Mouse (Mus musculus): ENCODE results near the gene 1700029J07Rik.

Gene 1700029J07Rik

DNA sequence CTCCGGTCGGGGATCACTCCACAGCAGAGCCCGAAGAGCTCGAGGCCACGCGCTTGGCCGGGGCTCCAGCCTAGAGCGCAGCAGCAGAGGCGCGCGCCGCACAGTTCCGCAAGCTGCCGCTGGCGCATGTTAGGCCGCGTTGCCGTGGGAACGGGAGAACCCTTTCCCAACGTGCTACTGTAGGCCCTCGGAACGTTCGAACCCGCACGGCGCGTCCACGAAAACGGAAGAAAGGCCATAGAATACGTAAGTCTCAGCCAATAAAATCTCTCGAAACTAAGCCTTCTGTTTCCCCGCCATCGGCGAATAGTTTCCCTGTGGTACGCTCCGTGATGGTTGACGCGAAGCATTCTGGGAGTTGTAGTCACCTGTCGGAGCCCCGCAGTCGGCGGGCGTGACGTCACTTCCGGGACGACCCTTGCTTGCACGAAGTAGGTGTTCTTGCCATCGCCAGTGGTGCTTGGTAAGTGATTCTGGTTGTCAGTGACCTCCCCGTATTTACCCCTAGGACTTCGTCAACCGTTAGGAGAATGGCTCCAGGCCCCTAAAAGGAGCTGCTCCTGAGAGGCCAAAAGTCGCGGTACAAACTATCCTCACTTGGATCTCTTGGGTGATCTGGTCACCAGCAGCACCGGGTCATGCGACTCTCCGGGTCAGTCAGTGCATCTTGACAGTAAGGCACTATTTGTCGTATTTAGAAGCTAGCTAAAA, at the start of gene 1700029J07Rik, which contains the start of gene Ufsp2:
Gene 1700029J07Rik, minus strand, starts transcription at position 127 of the 711 bp plus-strand sequence.
Gene Ufsp2, plus strand, starts transcription at position 403 of the 711 bp plus-strand sequence.
- in situ Hi-C loops (cut with MboI, MseI): loop anchor here (5.0 to 25.0 kb wide), 4 partner anchors 170 to 1562 kb away; partner anchors contain the start of genes Acsl1, Rwdd4a and Trappc11

DNA sequence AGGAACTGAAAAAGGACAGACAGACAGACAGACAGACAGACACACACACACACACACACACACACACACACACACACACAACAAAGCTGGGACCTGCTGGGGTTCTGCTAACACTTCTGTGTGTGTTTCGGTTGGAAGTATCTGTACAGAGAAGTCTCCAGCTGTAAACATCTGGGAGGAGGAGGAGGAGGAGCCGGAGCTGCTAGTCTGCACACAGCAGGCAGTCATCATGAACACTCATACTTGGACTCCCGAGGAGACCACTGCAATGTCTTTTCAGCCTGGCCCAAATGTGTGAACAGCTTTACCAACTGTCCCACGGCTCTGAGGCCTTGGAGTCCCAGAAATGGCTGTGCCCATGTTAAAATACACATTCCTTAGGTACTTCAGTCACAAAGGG, 49.3 kb upstream of the 1700029J07Rik start:
- in situ Hi-C loops (cut with MboI, MseI): no loop called here

DNA sequence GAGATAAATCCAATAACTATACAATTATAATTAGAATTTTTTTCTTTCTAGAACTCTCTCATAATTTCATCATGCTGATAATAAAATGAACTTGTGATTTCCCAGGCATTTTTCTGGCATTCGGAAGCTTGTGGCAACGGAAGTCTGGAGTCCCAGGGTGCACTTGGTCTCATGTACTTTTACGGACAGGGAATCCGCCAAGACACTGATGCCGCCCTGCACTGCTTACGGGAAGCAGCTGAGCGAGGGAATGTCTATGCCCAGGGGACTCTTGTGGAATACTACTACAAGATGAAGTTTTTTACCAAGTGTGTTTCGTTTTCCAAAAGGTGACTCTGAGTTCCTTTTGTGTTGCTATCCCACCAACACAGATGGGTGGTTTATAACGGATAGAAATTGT, 47.7 kb upstream of the 1700029J07Rik start:
- in situ Hi-C loops (cut with MboI, MseI): no loop called here

DNA sequence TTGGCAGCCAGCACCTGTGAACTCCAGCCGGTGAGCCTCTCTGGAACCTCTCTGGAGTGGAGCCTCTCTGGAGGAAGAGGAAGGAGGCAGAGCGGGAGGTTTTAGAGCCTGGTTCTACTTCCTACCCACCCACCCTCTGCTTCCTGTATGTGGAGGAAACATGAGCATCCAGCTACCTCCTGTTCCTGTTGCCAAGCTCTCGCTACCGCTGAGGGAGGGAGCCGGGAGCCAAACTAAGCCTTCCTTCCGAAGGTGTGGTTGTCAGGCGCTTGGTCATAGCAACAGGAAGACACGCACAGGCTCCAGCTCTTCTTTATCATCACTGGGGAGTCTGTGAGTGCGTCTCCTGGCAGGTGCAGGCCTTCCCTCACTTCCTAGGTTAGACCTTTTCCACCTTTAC, 47.2 kb upstream of the 1700029J07Rik start:
- in situ Hi-C loops (cut with MboI, MseI): no loop called here

DNA sequence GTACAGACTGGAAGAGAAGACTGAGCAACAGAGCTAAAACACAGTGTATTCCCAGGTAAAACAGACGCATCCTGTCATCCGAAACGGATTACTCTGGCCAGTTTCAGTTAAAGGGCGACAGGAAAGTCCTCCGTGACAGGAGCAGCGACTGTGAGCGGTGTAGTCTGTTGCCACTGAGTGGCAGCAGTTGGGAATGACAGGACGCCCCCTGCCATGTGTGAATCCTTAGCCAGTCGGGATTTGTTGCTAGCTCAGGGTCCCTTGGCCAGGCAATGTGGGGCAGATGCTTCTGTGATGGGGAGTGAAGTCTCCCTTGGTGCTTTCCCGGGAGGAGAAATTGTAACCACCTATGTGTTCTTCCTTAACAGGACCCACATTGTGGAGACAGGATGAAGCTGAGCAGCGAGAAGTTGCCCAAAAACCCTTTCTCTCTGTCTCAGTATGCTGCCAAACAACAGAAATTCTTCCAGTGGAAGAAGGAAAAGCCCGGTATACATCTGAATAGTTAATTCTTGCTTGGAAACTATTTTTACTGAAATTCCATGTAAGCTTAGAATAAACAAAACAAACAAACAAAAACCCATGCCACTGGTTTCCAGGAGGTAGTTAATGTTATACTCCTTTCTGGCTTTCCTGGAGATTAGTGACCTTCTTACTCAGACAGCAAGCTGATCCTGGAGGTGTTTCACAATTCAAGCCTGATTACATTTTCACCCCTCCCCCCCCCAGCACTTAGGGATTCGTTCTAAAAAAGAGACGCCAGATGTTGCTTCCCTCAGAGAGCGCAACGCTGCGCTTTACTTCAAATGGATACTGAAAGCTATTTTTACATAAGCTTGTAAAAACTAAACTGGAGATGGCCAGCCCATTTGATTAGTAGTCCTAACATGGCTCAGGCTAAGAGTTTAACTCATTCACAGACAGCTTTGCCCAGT, 36.0 kb upstream of the 1700029J07Rik start:
- in situ Hi-C loops (cut with MboI, MseI): no loop called here

DNA sequence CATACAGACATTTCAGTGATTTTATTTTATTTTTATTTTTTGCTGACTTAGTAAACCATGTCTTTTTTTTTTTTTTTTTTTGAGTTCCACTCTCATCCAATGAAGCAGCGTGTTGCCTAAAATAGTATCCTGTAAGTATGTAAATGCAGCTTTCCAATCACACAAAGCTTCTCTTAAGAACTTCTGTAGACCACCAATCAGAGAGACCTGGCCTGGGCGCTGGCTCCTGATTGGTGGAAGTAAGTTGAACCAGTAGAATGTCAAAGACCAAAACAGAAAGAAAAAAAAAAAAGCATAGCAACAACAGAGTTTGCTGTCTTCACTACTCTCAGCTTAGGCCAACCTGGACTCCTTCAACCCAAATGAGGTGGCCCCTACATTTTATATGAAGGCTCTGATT, 35.3 kb upstream of the 1700029J07Rik start:
- in situ Hi-C loops (cut with MboI, MseI): no loop called here

DNA sequence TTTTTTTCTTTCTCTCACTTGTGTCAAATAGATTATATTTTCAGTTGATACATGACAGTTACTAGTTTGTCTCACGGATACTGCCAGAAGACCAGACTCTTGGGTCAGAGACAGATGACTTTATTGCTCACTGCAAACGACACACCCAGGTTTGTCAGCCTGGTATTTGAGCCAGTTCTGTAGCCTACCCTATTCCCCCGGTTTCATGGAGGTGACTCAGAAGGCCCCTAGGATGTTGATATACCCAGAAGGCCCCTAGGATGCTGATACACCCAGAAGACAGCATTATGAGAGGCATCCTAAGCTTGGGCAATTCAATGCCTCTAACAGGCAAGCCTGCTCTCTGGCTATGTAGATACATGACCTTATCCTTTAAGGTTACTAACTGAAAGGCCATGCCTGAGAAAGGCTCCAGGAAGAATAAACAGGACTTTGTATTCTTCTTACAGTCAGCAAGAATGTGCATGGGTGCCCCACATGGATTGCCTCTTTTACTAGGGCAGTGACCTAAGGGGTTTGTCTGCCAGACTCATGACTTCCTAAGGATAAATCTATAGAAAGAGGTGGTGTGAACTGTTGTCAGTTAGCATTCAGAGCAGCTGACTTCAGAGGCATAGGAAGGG, 32.1 kb upstream of the 1700029J07Rik start:
- in situ Hi-C loops (cut with MboI, MseI): no loop called here

DNA sequence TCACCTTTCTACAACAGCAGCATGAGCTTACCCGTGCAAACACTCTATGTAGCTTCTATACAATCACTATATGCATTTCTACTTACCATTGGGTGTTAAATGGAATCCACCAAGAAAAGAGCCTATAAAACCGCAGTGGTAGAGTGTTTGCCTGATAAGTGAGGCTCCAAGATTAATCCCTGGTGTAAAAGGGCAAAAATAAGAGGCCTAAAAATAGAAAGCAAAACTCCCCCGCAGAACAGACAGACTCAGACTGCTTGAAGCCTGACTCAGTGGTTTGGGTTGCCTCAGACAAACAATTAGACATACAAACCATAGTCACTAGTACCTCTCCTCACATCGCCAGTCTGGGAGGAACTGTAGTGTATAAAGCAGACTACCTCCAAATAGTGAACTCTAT, 30.5 kb upstream of the 1700029J07Rik start, which contains the start of gene Ankrd37:
Gene Ankrd37, minus strand, starts transcription at position 112 of the 400 bp plus-strand sequence.
- in situ Hi-C loops (cut with MboI, MseI): no loop called here

DNA sequence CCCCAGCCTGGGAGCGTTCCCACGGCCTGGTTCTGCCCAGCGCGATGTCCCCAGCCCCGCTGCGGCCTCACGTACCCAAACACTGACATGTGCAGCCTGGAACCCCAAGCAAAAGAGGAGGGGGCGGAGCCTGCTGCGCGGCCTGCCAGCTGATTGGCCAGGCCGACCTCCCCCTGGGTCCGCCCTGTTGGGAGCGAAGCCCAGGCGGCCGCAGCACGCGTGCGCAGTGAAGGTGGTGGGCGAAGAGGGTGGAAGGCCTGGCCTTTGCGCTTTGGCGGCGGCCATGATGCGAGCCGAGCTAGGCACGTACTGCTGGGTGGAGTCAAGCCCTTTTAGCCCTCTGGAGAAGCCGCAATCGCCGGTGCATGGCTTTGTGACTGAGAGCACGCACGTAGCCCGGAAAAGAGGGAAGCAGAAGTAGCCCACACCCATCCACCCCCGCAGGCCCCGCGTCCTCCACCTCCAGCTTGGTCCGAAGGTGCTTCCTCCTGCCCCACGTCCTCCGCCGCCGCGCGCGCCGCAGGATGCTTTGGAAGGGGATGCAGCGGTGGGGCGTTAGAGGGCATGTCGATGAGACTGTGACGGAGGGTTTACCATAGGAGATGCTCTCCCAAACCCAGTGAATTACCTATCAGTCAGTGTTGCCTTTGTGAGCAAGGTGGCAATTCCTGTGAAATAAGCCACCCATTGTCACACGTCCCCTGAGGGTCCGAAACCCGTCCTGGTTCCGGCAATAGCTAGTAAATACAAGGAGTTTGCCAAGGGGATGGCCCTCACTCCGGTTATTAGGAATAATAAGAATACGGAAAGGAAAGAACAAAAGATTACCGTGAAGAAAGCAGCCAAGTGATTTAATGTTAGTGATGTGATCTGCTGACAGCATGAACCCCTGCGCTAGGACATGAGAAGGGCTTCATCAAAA, 25.0 kb upstream of the 1700029J07Rik start:
- in situ Hi-C loops (cut with MboI, MseI): loop anchor here (10.0 to 25.0 kb wide), 2 partner anchors 1537 to 1705 kb away; partner anchors contain the start of genes Rwdd4a and Trappc11

DNA sequence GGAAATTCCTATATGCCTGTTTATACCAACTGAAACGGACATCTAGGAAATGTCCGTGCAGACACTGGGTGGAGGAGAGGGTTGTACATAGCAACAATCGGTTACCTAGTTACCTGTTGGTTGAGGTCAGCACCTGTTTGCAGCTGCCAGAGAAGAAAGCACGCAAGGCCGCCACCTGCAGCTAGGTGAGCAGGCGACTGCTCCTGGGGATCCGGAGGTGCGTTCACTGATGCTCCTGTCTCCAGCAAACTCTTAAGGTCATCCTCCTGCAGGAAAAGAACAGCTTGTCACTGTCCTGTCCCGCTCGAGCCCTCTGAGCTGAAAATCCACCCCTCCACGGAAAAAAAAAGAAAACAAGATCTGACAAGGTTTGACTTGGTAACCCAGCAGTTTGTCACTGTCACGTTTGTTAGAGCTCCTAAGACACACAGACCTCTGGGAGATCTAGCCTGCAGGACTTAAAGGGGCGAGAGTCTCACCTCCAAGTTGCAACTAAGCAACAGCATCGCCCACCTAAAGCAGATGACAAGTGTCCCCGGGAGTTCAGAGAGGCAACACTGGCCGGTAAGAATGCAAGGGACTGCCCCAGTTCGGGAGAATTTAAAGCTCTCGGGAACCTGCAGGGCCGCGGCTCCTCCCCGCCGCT, 24.2 kb upstream of the 1700029J07Rik start, which contains the start of gene Lrp2bp:
Gene Lrp2bp, plus strand, starts transcription at position 166 of the 646 bp plus-strand sequence.
- in situ Hi-C loops (cut with MboI, MseI): loop anchor here (10.0 to 25.0 kb wide), 2 partner anchors 1538 to 1706 kb away; partner anchors contain the start of genes Rwdd4a and Trappc11

DNA sequence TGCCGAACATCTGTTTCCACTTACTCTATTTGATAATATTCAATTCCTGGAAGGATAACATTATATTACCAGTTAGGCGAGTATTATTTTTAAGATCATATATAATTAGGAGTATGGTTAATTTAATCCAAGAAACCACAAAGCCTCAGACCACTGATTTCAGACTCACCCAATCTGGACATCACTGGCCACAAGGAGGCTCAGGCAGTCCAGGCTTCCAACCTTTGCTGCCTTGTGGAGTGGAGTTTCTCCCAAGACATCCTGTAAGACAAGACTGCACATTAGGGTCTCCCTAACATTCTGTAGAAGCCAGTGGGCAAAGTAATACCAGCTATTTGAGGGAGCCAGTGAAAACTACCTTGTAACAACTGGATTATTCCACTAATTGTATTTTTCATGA, 23.2 kb upstream of the 1700029J07Rik start:
- in situ Hi-C loops (cut with MboI, MseI): loop anchor here (10.0 to 25.0 kb wide), 2 partner anchors 1539 to 1707 kb away; partner anchors contain the start of genes Rwdd4a and Trappc11

DNA sequence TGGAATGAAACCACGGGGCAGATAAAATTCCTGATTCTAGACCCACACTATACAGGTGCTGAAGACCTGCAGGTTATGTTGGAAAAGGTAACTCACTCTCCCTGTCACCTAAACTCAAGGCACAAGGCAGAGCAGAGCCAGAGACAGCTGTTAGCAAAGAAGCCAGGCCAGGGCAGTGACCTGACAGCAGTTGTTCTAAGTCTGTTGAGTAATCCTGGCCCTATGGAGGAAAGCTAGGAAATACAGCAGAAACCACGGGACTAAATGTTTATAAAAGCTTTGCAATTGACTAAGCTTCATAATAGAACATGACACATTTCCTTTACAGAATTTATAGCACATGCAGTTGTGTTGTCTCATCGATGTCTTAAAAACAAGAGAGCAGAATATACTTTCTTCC, 20.5 kb upstream of the 1700029J07Rik start:
- in situ Hi-C loops (cut with MboI, MseI): loop anchor here (10.0 to 25.0 kb wide), 2 partner anchors 1542 to 1709 kb away; partner anchors contain the start of genes Rwdd4a and Trappc11

DNA sequence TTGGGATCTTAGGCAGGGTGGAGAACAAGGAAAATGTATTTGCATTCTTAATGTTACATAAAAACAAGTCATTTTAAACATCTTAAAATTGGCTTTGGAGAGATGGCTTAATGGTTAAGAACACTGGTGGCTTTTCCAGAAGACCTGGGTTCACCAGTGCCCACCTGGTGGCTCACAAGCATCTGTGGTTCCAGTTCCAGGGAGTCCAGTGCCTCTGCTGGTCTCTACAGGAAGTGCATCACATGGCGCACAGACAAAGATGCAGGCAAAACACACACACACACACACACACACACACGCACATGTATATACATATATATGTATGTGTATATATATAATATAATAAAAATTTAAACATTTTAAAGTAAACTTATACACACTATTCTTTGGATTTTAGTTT, 19.1 kb upstream of the 1700029J07Rik start:
- in situ Hi-C loops (cut with MboI, MseI): loop anchor here (10.0 to 25.0 kb wide), 2 partner anchors 1543 to 1711 kb away; partner anchors contain the start of genes Rwdd4a and Trappc11

DNA sequence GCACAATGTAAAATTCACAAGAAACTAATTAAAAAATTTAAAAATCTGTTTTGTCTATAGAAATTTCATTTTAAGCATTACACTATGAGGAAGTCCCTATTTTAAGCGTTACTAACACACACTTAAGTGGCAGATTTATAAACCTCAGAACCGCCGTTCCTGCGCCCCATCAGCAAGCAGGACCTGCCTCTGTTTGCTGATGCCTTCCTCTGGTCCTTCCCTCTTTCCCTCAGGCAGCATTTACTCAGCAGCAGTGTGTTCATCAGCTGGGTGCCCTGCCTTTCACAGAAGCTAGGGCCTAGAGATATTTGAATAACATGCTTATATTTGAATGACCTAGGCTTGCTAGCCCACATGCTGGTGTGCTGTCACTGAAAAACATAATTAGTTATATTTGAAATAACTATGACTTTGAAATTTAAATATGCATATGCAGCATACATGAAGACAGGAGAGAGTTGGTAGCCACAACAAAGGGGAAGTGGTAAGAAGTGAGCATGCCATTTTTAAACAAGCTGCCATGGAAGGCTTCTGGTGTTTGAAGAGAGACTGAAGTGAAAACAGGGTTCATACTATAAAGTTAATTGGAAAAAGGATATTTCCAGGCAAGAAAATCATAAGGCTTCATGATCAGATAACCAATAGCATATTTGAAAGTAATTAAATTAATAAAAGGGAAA, 15.7 kb upstream of the 1700029J07Rik start:
- in situ Hi-C loops (cut with MboI, MseI): loop anchor here (10.0 to 25.0 kb wide), 2 partner anchors 1547 to 1714 kb away; partner anchors contain the start of genes Rwdd4a and Trappc11

DNA sequence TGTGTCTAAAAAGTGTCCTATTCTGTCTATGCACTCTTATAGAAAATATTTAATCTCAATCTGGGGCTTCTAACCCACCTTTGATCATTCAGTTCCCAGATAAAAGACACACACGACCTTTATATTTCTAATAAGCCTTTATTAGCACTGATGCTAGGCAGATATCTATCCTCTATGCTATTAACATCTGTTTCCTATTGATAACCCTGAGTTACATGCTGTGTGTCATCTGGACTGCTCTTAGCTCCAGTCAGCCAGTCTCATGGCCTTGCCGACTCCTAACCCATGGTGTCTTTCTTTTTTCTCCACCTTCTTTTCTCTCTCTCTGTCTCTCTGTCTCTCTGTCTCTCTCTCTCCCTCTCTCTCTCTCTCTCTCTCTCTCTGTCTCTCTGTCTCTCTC, 13.1 kb upstream of the 1700029J07Rik start:
- in situ Hi-C loops (cut with MboI, MseI): loop anchor here (25.0 kb wide), 1 partner anchor 1549 kb away; the partner anchor contains the start of genes Rwdd4a and Trappc11

DNA sequence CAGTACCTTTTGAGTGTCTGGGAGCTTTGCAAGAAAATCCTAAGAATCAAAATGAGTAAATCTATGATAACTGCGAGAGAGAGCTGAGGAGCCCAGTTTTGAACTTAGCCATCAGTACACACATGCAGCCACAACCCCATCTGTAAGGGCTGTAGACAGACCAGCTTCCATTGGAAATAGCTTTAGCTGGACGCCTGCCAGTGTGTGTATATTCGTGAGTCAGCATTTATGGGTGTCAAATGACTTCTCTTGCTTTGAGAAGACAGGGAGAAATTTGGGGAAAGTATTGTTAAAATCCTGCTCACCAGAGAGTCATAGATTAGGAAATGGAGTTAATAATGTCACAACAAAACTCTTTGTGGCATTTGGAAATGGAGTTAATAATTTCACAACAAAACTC, 11.6 kb upstream of the 1700029J07Rik start:
- in situ Hi-C loops (cut with MboI, MseI): loop anchor here (25.0 kb wide), 1 partner anchor 1551 kb away; the partner anchor contains the start of genes Rwdd4a and Trappc11

DNA sequence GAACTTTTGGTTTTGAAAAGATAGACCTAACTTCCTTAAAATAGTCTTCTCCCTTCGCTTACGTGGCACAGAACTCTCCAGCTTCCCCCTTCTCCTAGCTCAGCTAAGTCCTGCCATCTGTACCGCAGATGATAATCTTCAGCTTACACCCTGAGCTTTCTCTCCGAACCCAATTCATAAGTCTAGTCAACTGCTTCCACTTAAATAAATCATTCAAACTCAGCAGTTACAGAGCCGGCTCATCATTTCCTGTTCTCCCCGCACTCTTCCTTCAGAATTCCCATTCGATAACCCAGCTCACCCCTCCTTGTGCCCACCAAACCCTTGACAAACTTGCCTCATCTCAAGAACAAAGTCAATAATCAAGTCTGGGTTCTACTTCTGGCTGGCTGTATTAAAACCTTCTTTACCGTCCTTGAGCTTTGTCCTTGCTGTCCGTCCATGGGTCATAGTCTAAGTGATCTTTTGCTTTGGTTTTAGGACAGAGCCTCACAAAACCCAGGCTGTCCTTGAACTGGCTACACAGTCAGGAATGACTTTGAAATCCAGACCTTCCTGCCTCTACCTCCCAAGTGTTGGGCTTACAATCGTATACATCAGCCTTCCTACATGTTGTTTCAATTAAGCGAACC, 901 bp upstream of the 1700029J07Rik start:
- in situ Hi-C loops (cut with MboI, MseI): loop anchor here (5.0 to 25.0 kb wide), 4 partner anchors 169 to 1561 kb away; partner anchors contain the start of genes Acsl1, Rwdd4a and Trappc11

DNA sequence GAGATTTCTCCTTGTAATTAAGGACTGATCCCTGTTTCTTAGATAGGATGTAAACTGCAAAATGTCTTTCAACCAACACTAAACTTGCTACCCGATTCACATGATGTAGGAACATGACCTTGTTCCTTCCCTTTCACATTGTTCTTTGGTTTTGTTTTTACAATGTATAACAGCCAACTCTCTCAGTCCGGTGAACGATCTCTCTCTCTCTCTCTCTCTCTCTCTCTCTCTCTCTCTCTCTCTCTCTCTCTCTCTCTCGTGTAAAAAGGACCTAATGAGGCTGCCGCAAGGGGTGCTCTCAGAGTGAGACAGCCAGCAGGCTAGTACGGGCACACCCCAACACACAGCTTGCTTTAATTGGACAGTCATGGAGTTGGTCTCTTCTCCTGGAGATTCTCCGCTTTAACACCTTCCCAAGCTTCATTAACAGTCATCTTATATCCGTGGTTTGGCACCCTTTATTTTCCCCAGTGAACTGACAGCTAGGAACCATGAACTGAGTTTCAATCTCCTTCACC, 1.0 kb downstream of the 1700029J07Rik start:
- in situ Hi-C loops (cut with MboI, MseI): loop anchor here (10.0 kb wide), 2 partner anchors 171 to 501 kb away; partner anchors contain the start of gene Acsl1
